Mouse (Mus musculus) frontal cortex, adult (tissue): ENCODE results near the gene Cfap44.
"Not testable (repeated sequence)": the region's sequence is repeated elsewhere in the genome, so short reads cannot be mapped to it uniquely, and the experiment has no call there.

Experiments used
- ATAC-seq: cut with Nextera tagmentation; 2 replicates; pipeline ENCODE4 v1.9.2; 2017; ENCODE audit warnings: mild to moderate bottlenecking, moderate library complexity, mixed read lengths; ENCODE audit not compliant: low TSS enrichment

Gene Cfap44

DNA sequence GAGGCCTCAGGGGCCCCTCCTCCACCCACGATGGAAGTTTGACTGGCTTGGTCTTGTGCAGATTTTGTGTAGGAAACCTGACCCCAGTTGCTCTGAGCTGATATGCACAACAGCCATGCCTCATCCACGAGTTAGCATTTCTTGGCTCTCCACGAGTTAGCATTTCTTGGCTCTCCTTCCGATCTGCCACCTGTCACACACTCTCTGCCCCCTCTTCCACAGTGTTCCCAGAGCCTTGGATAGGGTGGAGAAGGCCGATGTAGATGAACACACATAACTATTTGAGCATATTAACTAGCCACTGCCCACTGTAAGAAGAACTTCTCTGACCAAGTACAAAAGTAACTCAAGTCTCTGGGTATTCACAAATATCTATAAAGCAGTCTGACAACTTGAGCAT lies 33.9 kb downstream of the Cfap44 start:
- no peak for ATAC-seq

DNA sequence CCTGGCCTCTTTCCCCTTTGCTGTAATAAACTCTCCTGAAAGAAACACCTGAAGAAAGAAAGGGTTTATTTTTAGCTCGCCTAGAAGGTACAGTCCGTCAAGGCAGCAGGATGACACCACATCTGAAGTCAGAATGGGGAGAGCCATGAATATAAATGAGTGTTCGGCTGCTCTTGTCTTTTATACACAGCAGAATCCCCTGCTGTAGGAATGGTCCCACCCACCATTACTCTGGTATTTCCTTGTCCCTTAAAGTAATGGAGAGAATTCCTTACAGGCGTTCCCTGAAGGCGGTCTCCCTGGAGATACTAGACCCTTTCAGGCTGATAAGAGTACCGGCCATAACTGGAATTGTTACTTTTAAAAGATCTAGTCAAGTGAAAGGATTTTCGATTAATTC lies 35.4 kb downstream of the Cfap44 start:
- ATAC-seq = no peak

DNA sequence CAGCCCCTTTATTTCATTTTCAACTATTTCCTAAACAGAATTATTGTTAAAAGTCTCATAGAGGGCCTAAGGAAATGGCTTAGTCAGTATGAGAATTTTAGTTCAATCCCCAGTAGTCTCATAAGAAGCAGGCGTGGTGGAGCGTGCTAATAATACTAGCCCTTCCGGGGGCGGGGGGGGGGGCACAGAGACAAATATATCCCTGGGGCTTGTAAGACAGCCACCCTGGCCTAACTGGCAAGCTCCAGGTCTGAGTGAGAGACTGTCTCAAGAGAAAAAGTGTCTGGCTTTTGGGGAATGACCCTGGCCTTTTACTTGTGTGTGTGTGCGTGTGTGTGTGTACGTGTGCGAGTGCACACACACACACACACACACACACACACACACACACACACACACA lies 40.3 kb downstream of the Cfap44 start:
- no peak for ATAC-seq

DNA sequence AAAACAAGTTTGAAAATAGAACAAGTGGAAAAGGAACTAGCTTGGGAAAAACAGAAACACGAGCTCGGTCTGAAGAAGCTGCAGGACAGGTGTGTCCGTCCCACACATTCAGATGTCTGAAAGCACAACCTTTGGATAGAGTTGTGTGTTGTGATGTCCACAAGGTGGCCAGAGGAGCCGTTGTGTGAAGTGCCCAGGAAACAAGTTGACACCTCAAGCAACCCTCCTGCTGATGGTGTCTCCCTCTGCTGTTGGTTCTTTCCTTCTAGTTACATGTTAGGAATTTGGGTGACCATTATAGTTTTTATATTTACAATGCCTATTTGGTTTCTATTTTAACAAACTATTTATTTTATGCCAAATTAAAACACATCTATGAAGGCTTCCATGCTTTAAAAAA lies 40.9 kb downstream of the Cfap44 start:
- ATAC-seq = no peak

DNA sequence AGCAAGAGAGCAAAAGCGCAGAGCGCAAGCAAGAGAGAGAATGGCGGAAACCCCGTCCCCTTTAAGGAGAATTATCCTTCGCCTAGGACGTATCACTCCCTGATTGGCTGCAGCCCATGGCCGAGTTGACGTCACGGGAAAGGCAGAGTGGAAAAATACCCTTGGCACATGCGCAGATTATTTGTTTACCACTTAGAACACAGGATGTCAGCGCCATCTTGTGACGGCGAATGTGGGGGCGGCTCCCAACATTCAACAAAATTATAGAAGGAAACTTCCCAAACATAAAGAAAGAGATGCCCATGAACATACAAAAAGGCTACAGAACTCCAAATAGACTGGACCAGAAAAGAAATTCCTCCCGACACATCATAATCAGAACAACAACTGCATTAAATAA lies 47.3 kb downstream of the Cfap44 start:
- not testable (repeated sequence) for ATAC-seq

DNA sequence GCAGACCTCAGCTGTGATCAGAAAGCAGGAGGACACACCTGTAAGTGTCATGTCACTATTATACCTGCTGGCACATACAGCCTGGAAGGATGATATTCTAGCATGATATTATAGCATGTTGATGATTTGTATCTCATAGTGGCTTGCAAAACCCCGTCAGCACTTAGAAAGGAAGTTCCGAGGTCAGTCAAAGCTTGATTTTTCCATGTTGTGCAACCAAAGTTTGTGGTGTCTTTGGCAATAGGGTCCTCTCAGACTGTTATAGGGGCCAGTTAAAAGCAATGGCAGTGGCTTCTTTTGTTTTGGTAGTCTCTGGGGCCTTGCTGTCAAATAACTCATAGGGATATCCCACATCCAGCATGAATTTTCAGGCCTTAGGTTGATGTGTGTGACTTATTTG lies 63.3 kb downstream of the Cfap44 start:
- no peak for ATAC-seq

DNA sequence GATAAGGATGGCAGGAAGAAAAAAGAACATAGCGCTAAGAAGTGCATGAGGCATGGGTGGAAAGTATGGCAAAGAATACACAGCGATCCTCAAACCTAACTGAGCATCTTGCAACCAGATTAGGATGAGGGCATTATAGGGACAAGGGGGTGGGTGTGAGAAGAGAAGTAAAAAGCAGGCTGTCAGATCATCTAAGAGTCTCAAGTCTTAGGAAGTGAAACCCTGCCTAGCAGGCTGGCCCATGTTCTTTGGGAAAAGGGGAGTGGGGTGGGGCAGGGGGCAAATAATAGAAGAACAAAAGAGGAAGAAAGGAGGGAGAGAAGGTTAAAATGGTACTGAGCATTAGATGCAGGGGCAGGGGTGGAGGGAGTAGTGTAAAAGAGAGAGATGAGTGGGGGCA lies 64.2 kb downstream of the Cfap44 start:
- no peak for ATAC-seq

DNA sequence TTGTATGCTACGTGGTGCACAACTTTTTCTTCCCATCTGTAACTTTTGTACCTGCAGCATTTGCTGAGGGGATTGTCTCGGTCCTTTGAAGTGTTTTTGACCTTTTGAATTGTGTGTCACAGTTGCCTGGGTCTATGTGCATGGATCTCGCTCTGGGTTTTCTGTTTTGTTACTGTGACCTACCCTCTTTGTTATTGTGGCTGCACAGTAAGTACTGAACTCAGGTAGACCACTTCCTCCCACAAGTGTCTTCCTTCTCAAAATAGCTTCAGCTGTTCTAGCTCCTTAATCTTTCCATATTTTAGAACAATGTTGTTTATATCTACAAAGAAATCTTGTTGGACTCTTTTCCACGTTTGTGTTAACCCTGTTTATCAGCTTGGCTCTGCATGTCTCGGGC lies 66.3 kb downstream of the Cfap44 start:
- no peak for ATAC-seq

DNA sequence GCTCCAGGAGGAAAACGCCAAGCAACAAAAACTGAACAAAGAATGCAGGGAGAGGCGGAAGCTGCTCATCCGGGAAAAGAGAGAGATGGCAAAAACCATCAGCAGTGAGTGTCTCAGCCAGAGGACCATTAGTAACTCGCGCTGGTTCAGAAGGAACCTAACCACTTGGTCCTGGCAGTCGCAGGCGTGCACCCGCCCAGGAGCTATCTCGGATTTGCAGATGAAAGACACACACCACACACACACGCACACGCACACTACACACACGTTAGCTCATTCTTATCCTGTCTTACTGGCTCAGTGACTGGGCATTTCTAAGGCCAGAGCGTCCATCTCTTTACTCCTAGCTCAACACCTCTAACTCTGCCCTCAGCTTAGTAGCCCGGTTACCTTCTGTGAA lies 80.7 kb downstream of the Cfap44 start:
- no peak for ATAC-seq

DNA sequence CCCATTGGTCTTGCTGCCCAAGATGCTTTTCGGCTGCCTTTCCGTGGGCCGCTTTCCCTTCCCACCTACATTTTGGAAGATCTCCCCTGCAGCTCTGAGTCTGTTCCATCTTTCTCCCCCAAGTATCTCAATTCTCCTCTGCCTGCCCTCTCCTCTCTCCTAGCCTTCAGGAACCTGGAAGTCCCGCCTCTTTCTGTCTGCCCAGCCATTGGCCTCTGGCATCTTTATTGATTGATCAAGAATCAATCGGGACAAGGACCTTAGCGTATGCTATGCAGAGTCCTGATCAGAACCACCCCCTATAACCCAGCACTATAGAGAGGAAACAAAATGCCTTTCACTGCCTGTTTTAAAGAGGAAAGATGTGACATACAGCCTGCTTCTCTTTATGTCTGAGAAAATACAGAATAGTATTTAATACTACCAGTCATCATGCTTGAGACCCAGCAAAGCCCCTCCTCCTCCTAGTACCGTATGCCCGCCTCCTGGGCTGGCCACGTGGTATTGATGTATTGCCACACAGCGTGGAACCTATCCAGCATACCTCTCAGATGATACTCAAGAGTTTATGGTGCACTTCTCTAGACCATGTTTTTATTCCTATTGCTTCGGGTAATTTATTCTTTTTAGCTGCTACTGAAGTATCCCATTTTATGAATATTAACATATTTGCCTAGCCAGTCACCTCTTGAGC lies 81.2 kb downstream of the Cfap44 start:
- ATAC-seq = no peak

DNA sequence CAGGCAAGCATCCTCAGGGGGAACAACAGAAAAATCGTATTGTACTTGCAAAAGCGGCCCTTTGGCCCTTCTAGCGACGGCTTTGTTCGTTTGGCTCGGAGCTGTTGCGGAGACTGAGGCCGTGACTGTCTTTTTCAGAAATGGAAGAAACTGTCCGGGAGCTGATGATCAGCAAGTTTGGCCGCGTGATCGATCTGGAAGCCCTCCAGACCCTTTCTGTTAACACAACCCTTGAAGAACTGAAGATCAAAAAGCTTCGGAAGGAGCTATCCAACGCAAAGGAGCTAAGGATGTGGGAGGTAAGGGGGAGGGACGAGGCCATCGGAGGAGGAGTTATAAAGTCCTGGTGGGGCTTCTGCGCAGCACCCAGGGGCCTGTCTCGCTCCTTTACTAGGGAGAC lies 84.2 kb downstream of the Cfap44 start:
- no peak for ATAC-seq

DNA sequence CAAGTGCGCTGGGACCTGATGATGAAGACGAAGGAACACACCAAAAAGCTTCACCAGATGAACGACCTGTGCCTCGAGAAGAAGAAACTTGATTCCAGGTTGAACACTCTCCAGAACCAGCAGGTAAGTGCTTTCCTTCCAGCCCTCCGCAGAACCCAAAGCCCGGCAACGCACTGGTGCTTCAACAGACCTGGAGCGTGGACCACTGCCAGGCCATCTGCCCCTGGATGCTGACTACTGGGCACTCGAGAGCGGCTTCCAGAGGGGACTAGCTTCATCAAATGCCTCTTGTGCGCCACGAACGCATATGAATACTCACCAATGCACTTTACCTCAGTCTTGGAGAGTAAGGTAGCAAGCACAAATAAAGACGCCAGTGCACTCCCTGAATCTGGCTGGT lies 85.3 kb downstream of the Cfap44 start:
- no peak for ATAC-seq

DNA sequence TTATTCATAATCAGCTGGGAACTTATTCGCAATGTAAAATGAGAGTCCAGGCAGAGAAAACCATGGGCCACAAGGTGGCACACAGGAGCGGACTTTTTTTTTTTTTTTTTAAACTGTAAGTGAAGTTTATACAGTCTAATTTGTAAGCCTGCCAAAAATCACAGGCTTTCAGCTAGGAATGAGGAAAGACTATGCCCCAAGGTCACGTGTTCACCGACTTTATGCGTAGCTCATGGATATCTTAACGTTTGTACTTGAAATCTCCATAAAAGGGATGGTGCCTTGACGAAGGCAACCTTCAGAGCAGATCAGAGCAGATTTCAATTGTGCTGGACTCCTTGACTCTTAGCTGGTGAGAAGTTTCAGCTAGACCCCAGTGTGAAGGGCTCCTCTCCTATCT lies 86.0 kb downstream of the Cfap44 start:
- no peak for ATAC-seq

DNA sequence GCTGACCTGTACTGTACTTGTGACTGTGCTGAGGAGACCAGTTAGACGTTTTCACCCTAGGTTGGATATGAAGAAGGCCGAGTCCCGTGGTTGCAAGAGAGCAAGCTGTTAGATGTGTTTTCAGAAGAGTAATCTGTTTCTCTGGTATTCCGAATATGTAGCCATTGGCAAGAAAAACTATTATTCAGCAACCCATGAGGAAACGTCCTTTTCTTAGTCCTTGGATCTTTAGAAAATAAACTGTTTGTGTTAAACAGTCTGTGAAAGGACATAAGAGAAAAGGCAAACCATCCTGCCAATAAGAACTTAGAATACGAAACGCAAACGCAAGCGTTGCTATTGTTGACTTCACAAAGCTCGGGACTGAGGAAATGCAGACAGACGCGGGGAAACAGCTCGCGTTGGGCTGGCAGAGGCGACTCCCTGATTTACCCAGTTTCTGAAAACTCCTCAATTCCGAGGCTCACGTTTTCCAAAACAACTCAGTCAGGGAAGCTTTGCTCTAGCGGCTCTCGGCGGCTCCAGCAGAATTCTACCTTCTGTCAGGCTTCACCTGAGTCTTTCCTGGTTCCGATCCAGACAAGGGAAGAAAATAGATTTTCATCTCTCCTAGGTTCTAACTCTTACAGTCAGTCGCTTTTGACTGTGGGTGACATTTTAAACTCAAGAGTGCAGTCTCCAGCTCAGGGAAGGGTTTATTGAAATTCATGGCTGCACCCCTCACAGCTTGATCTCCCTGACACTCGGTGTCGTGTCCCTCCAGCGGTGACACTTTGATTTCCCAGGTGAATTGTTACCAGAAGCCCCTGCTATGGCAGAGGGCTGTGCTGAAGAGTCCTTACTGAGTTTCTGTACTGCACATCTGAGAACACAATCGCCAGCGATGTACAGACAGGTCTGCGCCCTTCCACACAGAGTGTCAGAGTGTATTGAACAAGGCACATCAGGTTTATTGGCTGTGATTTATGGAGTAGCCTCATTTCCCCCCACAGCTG lies 87.3 kb downstream of the Cfap44 start:
- ATAC-seq = no peak

DNA sequence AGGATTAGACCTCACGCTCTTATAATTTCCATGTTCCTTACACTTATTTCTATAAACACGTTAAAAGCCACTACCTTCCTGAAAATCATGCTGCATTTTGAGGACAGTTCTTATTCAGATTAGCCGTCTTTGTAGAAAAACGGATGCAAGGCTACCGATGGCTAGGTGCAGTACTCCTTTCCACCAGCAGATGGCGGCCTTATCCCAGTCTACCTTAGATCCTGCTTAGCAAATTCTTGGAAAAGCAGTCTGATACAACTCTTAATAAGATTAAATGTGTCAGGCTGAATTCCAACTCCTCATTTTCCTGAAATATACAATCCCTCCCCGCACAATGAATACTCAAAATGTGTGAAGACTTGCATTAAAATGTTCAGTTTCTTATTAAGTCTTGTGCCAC lies 89.5 kb downstream of the Cfap44 start:
- ATAC-seq = peak; percentile 46

DNA sequence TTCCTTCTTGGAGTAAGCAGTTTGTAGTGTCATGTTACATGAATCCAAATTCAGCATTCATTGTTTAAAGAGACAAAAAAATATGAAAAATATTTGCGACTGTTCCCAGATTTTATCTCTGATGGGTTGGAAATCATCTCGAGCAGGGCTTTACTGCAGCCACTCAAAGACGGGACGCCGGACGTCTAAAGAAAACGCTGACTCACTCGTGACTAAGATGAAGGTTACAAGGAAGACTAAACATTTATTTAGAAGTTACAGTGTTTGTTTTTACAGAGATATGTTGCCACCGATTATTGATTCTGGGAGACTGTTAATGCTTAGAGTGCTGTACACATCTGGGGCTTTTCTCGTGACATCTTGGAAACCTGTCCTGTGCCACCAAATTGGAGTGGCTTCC lies 90.2 kb downstream of the Cfap44 start:
- no peak for ATAC-seq

DNA sequence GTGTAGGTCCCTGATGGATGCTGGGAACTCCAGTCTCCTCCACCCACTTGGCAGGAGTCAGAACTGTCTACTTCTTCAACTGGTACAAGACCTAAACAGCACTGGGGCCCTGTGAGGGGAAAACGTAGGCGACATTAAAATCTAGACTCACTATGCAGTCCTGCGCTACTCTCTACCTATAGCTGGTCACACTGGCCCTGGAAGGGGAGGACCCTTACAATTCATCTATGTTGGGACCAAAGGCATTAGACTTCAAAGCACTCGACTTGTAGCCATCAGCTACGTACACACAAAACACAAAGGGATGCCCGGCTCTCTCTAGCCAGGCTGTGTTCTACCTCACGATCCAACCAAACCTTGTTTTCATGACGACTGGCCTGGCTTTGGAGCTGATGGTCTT lies 91.1 kb downstream of the Cfap44 start:
- no peak for ATAC-seq

DNA sequence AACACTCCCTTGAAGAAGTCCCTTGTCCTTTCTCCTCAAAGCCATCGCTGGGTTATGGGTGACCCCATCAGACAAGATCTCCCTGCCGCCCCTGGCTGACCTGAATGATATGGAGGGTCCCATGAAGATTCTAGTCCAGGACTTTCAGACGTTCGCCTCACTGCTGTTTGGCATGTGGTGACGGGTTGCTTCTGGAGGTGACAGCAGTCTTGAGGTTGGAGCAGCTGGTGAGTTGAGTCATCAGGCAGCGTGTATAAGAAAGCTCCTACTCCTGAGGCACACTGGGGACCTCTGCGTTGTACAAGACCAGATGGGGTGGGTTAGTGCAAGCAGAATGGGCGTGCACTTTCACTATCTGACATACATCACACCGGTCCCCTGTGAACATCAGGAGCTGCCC lies 92.0 kb downstream of the Cfap44 start:
- peak; percentile 61 for ATAC-seq

DNA sequence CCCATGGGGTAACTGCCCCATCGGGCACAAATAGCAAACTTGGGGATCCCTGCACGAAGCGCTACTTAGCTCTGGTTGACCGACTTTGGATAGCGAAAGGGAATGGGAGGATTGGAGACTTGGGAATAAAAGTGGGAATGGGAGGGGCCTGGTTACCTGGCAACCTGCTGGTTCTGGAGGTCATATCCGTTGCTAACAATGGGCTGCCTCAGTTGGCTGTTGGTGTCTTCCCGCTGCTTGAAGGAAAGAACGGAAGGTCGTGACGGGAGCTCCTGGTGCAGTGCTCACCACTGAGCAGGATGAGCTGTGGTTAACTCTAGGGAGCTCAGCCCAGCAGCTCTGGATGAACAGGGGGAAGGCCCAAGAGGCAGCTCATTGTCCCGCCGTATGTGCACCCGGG lies 92.6 kb downstream of the Cfap44 start:
- no peak for ATAC-seq

DNA sequence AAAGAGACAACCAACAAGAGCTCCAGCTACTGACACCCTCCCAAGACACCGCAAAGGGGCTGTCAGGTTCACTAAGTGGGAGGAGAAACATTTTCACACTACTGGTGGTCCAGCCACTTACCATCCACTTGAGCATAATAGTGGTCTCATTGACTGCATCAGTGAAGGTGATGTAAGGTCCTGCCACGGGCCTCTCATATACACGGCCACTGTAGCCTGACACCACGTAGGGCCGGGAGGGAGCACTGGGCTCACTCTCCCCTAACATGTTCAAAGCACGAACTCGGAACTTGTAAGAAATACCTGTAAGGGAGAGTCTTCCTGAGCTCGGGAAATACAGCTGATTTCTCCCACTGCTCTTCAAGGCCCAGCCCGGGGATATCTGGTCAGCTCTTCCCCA lies 96.5 kb downstream of the Cfap44 start:
- ATAC-seq = no peak

DNA sequence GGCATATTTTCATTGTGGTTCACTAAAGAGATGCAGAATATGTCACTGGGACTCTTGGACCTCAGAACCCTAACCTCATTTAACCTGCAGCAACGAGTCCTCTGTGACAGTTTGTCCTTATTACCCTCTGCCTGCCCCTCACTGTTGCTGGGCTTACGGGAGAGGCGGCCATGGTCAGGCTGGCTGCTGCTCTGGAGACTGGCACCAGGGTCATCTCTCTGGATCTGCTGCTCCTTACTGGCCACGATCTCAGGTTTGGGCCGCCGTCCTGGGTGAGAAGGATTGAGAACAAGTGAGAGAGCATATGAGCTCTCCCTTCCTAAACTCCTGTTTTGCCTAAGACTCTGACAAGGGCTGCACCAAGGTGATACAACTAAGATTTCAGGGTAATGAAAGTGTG lies 97.6 kb downstream of the Cfap44 start:
- ATAC-seq = no peak

DNA sequence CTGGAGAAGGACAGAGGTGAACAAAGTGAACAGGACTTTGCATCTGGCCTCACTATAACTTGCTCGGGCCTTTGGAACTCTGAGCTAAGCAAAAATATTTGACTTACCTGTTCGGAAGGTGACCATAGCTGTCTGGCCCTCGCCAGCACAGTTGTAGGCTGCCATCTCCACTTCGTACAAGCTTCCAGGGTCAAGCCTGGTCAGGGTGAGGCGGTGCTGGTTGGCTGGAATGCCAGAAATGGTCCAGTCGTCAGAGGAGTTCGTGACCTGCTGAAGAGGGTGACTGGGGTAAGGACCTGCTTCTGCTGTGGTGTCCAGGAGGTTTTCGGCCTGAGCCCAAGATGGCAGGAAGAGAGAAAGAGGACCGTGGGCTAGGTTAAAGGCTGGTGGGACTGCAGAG lies 98.1 kb downstream of the Cfap44 start:
- ATAC-seq = no peak

DNA sequence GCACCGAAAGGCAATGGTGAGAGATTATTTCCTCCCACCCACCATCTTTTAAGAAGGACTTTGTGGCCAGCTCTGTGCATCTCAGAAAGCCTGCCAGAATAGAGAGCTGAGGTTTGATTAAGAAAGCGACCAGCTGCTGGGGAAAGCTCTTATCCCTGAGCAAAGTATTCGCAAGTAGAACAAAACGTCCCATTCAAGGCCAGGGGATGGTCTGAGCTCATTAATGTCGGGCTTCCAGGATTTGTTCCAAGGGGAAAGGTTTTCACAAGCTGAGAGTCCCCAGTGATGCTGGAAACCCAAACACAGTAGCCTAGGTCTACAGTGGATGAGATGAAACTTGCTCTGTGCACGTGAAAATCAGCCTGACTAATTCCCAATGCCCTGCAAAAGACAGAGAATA lies 99.3 kb downstream of the Cfap44 start:
- no peak for ATAC-seq
